Mouse (Mus musculus) kidney, postnatal 25 days (tissue): ENCODE data around the gene Capsl.

Experiments
- DNase-seq, 2 experiments: peaks; one replicate each; pipeline ENCODE4 v3.0.0; 2021; ENCODE audit warnings: mixed read lengths in 2 of 2

Gene Capsl

GRCm38 (mm10) chr15:9435534-9436180, at the start of gene Capsl:
TSS of gene Capsl (plus strand) at chr15:9436028.
- DNase-seq, result peak; percentile 76 to 80

- no peak for DNase-seq
These were observed 26.4 kb upstream of the Capsl start for GRCm38 (mm10) chr15:9409475-9409874.

DNA sequence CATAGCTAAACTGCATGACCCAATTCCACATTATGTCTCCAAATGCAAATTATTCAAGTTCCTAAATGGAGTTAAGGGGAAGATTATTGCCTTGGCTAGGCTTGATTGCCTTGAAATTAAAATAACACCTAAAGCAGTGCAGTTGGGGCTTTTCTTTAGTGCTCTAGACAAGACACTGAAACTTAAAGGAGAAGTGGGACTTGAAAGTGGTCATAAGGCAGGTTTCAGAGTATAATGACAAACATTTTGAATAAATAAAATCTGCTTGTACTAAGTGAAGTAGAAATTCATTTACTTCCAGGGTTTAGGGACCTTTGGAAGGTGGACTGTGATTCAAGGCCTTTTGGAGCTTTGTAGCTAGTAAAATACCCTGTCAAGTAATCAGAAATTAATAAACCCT, 14.7 kb upstream of the Capsl start:
- DNase-seq, result no peak

- DNase-seq, result no peak
These were observed 8.0 kb upstream of the Capsl start for GRCm38 (mm10) chr15:9427849-9428248.

DNA sequence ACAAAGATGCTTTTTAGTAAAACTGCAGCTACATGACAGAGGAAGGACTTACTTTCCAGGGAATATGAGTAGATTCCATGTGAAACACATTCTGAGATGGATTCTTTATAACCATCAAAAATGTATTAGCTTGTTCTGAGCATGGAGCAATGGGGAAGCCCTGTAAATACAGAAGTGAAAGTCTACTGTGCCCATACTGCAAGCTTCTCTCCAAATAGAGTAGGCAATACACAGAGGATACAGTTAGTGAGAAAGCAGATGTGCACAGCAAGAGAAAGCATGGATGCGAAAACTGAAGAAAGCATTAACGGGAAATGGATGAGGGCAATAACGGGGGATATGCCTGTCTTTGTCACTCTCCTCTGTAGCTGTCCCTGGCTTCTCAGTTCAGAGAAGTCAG, 6.0 kb upstream of the Capsl start:
- no peak for DNase-seq

GRCm38 (mm10) chr15:9451999-9452398, 16.2 kb downstream of the Capsl start:
- no peak for DNase-seq

DNA sequence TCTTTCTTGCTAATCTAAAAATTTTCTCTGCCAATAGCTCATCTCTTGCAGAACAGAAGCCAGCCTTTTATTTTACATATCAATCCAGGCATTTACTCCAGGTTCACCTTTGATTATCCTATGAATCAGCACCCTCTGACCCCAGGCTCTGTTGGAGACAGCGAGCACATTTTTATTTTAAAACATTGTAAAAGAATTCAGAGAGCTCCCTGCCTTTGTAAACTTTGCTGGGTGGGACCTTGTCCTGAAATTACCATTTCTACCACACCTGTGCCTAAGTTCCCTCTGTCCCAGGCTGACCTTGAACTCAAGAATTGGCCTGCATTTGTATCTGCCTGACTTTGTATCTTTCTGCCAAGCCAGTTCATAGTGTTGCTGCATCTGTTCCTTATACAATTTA, 17.0 kb downstream of the Capsl start:
- no peak for DNase-seq

DNA sequence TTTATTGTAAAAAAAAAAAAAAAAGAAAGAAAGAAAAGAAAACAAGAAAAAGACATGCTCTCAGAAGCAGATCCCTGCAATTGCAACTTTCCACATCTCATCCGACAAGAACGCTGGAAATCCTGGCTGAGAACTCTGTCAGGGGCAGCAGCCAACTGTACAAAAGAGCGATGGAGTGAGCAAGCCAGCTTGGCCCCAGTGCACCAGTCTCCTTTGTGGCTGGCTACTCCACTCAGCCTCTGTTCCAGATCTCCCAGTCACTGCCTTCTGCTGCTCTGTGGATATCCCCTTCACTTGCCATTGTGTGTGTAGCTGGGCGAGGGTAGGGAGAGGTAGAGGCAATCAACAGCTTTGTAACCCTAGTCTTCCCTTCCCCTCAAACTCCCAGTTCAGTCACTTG, 18.4 kb downstream of the Capsl start:
- DNase-seq, result no peak

GRCm38 (mm10) chr15:9455241-9455640, 19.4 kb downstream of the Capsl start:
- DNase-seq, result peak in 1 of 2 experiments; percentile 40

- DNase-seq, result no peak
These were observed 27.7 kb downstream of the Capsl start for GRCm38 (mm10) chr15:9463521-9464027.

DNA sequence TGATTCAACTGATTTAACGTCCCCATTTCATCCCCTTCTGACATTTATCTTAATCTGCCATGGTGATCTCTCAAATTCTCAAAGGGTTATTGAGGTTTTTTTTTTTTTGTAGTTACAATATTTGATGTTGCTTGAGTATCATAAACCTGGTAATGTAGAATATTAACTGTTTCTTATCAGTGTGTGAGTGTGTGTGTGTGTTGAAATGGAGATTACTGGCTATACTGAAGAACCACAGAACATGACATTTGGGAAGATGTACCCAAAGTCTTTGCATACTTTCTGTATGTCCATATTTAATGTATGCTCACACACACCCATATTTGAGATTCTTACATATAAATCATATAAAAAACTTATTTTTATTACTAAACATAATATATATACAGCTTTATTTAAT, 28.2 kb downstream of the Capsl start:
- no peak for DNase-seq

DNA sequence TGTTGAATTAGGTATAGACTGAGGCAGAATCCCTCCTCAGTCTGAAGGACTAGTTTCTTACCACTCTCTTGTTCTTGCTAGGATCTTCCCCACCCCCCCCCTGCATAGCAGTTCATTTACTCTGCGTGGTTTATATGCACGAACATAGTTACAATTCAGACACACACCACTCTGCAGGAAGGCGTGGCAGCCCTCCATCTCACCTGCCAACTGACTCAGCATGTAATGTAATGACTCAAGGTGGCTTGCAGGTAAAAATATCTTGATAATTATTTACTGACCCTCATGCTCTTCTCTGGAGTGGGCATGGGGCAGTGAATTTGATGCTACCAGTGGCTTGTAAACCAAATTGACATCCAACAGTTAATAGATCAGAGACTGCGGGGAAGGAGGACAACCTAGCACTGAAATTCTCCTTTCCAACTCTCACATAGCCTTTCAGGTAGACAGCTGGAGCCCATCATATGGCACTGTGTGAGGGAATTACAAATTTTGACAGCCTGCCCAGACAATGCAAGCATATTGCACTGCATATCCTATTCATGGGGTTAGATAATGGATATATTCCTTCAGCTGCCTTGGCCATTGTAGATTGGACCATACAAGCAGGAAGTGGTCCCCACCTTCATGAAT, 35.3 kb downstream of the Capsl start:
- DNase-seq, result no peak

DNA sequence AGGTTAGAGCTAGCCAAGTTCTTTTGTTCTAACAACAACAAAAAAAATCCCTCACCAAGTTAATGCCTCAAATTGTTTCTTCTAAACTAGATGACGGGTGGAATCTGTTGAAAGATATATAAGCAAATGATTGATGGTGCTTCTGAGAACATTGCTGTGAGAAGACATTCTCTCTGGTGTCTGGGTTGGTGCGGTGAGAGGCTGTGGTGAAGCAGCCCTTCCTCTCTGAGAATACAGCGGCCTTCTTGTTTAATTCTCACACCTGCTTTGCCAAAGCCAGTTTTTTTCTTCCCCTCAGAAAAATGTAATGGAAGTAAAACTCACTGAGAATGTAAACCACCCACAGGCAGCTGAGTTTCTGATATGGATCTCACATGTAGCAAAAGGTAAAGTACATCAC, 36.3 kb downstream of the Capsl start:
- no peak for DNase-seq

GRCm38 (mm10) chr15:9472618-9473017, 36.8 kb downstream of the Capsl start:
- no peak for DNase-seq

GRCm38 (mm10) chr15:9473188-9473587, 37.4 kb downstream of the Capsl start:
- no peak for DNase-seq

GRCm38 (mm10) chr15:9489417-9490118, 53.7 kb downstream of the Capsl start:
- no peak for DNase-seq

GRCm38 (mm10) chr15:9492077-9492476, 56.2 kb downstream of the Capsl start:
- no peak for DNase-seq
